ENCODE assay signal across 8 mouse cellular contexts in the genomic region with DNA sequence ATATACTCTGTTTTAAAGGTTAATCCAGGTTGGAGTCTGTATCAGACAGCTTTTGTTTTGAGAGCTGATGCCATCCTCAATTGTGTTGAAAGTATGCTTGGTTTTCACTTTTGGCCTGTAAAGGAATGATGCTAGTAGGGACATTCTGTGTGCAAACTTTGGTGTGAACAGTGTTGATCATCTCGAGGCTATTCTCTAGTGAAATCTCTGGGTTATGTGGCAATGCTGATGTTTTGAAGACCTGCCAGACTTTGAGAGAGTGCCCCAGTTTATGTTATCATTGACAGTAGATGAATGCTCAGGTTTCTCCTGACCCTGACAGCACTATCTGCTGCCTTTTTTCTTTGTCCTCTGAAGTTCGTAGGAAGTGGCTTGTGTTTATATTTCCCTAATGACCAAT. TPM values are rescaled to one million over a fixed set of nuclear protein-coding genes. Genes with fewer than 3 reads are reported as not detected.
DNase-seq lines count a peak whose midpoint lies in the region; ATAC-seq and TF ChIP-seq lines count a peak whose summit lies in the region.

No protein-coding gene starts in this region.

- no peaks in the 10 kb centered on the region for H3K27me3 ChIP-seq in kidney, embryonic 14.5 days (ENCODE audit: control insufficient read depth, insufficient read depth, low read length)
- H3K27me3 ChIP-seq in hindbrain, embryonic 16.5 days (replicated peaks; ENCODE audit: control insufficient read depth, insufficient read depth, low read length): no peaks in the 10 kb centered on the region
- H3K27me3 ChIP-seq in midbrain, embryonic 16.5 days (ENCODE audit: control insufficient read depth, insufficient read depth, low read depth, low read length): no peaks in the 10 kb centered on the region

- no peak for DNase-seq in kidney, postnatal 25 days
- DNase-seq in spleen, adult 18-20 months: no peak
- DNase-seq in thymus, adult 18-20 months: no peak
- DNase-seq in kidney, adult 9 months: no peak

- H3K4me1 ChIP-seq in kidney, embryonic 14.5 days (ENCODE audit: control insufficient read depth, insufficient read depth, low read length): peaks cover 11% of the 10 kb centered on the region
- H3K4me1 ChIP-seq in cortical plate, adult 2 months (ENCODE audit: control insufficient read depth, insufficient read depth, low read length): peaks cover 3% of the 10 kb centered on the region; the same call in 1 of the 2 replicates
- H3K4me1 ChIP-seq in hindbrain, embryonic 16.5 days (ENCODE audit: control insufficient read depth, insufficient read depth, low read depth, low read length): peaks cover 19% of the 10 kb centered on the region
- peaks cover 22% of the 10 kb centered on the region for H3K4me1 ChIP-seq in midbrain, embryonic 16.5 days (ENCODE audit: control insufficient read depth, insufficient read depth, low read length)

- peak overlapping the region; percentile 84 for H3K4me3 ChIP-seq in kidney, embryonic 14.5 days (ENCODE audit: low read length)
- H3K4me3 ChIP-seq in cortical plate, adult 2 months (ENCODE audit: insufficient read depth, low read length): peak overlapping the region; percentile 64; the same call in 1 of the 2 replicates
- H3K4me3 ChIP-seq in hindbrain, embryonic 16.5 days (ENCODE audit: low read length): peak overlapping the region; percentile 99
- H3K4me3 ChIP-seq in midbrain, embryonic 16.5 days (ENCODE audit: low read depth, low read length): peak overlapping the region; percentile 99

- H3K27ac ChIP-seq in kidney, embryonic 14.5 days (ENCODE audit: low read depth, low read length): no peak overlapping the region
- H3K27ac ChIP-seq in cortical plate, adult 2 months (ENCODE audit: insufficient read depth, low read length): no peak overlapping the region
- no peak overlapping the region for H3K27ac ChIP-seq in hindbrain, embryonic 16.5 days (ENCODE audit: low read depth, low read length)
- H3K27ac ChIP-seq in midbrain, embryonic 16.5 days (ENCODE audit: low read length): no peak overlapping the region

- TF ChIP-seq CTCF in cortical plate, adult 2 months (IDR thresholded peaks at IDR 0.05; ENCODE audit: extremely low read depth, insufficient read depth, low read length): no peak

- H3K4me2 ChIP-seq in kidney, embryonic 14.5 days (replicated peaks; ENCODE audit: low read depth, low read length): peak overlapping the region; percentile 64
- H3K4me2 ChIP-seq in hindbrain, embryonic 16.5 days (ENCODE audit: low read length): peak overlapping the region; percentile 88
- H3K4me2 ChIP-seq in midbrain, embryonic 16.5 days (ENCODE audit: low read length): peak overlapping the region; percentile 91

- 0 out of 2 replicates have a peak overlapping the region, but pooled peaks have one; percentile 74 for H3K9ac ChIP-seq in kidney, embryonic 14.5 days (ENCODE audit: low read depth, low read length)
- H3K9ac ChIP-seq in hindbrain, embryonic 16.5 days (ENCODE audit: low read depth, low read length): no peak overlapping the region
- H3K9ac ChIP-seq in midbrain, embryonic 16.5 days (ENCODE audit: low read depth, low read length): no peak overlapping the region

- no peaks in the 10 kb centered on the region for H3K9me3 ChIP-seq in kidney, embryonic 14.5 days (ENCODE audit: control insufficient read depth, low read length)
- no peaks in the 10 kb centered on the region for H3K9me3 ChIP-seq in hindbrain, embryonic 16.5 days (ENCODE audit: control insufficient read depth, low read length)
- no peaks in the 10 kb centered on the region for H3K9me3 ChIP-seq in midbrain, embryonic 16.5 days (replicated peaks; ENCODE audit: control insufficient read depth, low read length, poor library complexity, severe bottlenecking)

- TF ChIP-seq POLR2A in cortical plate, adult 2 months (IDR thresholded peaks at IDR 0.05; ENCODE audit: extremely low read depth, insufficient read depth, low read length): no peak

- WGBS in kidney, embryonic 14.5 days: 52% methylated on average over 2 of the region's 2 CpGs
- WGBS in hindbrain, embryonic 16.5 days: 80% methylated on average over 2 of the region's 2 CpGs
- WGBS in midbrain, embryonic 16.5 days: 79% methylated on average over 2 of the region's 2 CpGs

- ATAC-seq in kidney, embryonic 14.5 days (ENCODE audit: low FRiP score, low TSS enrichment): no peak
- no peak for ATAC-seq in hindbrain, embryonic 16.5 days
- no peak for ATAC-seq in midbrain, embryonic 16.5 days

- H3K36me3 ChIP-seq in kidney, embryonic 14.5 days (ENCODE audit: control insufficient read depth, insufficient read depth, low read length): peaks cover 2% of the 10 kb centered on the region
- H3K36me3 ChIP-seq in hindbrain, embryonic 16.5 days (ENCODE audit: control insufficient read depth, insufficient read depth, low read length): peaks cover 6% of the 10 kb centered on the region; the same call in 1 of the 2 replicates
- no peaks in the 10 kb centered on the region for H3K36me3 ChIP-seq in midbrain, embryonic 16.5 days (ENCODE audit: control insufficient read depth, insufficient read depth, low read length)

RNA-seq across cellular contexts. Expression of a gene that starts 1.2 kb away (rescaled TPM):
- 2.9 and 3.7 TPM in 2 replicates for polyA plus RNA-seq in kidney, embryonic 14.5 days (2014; fragmentation: Nextera tagmentation; extraction: Ambion mirVana)
- 14.6 and 15.6 TPM in 2 replicates for polyA plus RNA-seq in cortical plate, adult 2 months (2012; rRNA removed)
- 17.5 and 19.2 TPM in 2 replicates for polyA plus RNA-seq in hindbrain, embryonic 16.5 days (2015; fragmentation: Nextera tagmentation; extraction: Ambion mirVana)
- polyA plus RNA-seq in midbrain, embryonic 16.5 days (2015; fragmentation: Nextera tagmentation; extraction: Ambion mirVana): 21.1 and 24.0 TPM in 2 replicates

RNA-seq across cellular contexts. Expression of a gene that starts 1.4 kb away (rescaled TPM):
- 51.4 and 54.7 TPM in 2 replicates for polyA plus RNA-seq in kidney, embryonic 14.5 days (2014; fragmentation: Nextera tagmentation; extraction: Ambion mirVana)
- polyA plus RNA-seq in cortical plate, adult 2 months (2012; rRNA removed): 31.7 and 33.2 TPM in 2 replicates
- polyA plus RNA-seq in hindbrain, embryonic 16.5 days (2015; fragmentation: Nextera tagmentation; extraction: Ambion mirVana): 45.4 and 48.2 TPM in 2 replicates
- 40.7 and 43.7 TPM in 2 replicates for polyA plus RNA-seq in midbrain, embryonic 16.5 days (2015; fragmentation: Nextera tagmentation; extraction: Ambion mirVana)

RNA-seq across cellular contexts. Expression of a gene that starts 46.0 kb away (rescaled TPM):
- 8.3 and 19.6 TPM in 2 replicates for polyA plus RNA-seq in kidney, embryonic 14.5 days (2014; fragmentation: Nextera tagmentation; extraction: Ambion mirVana)
- polyA plus RNA-seq in cortical plate, adult 2 months (2012; rRNA removed): 20.3 and 24.6 TPM in 2 replicates
- 11.9 and 14.6 TPM in 2 replicates for polyA plus RNA-seq in hindbrain, embryonic 16.5 days (2015; fragmentation: Nextera tagmentation; extraction: Ambion mirVana)
- polyA plus RNA-seq in midbrain, embryonic 16.5 days (2015; fragmentation: Nextera tagmentation; extraction: Ambion mirVana): 13.8 and 15.2 TPM in 2 replicates

RNA-seq across cellular contexts. Expression of a gene that starts 46.0 kb away (rescaled TPM):
- 1.1 and 1.9 TPM in 2 replicates for polyA plus RNA-seq in kidney, embryonic 14.5 days (2014; fragmentation: Nextera tagmentation; extraction: Ambion mirVana)
- 7.5 and 7.8 TPM in 2 replicates for polyA plus RNA-seq in cortical plate, adult 2 months (2012; rRNA removed)
- polyA plus RNA-seq in hindbrain, embryonic 16.5 days (2015; fragmentation: Nextera tagmentation; extraction: Ambion mirVana): 2.9 and 3.5 TPM in 2 replicates
- 4.6 and 4.7 TPM in 2 replicates for polyA plus RNA-seq in midbrain, embryonic 16.5 days (2015; fragmentation: Nextera tagmentation; extraction: Ambion mirVana)

RNA-seq across cellular contexts. Expression of a gene that starts 46.2 kb away (rescaled TPM):
- 65.6 and 88.7 TPM in 2 replicates for polyA plus RNA-seq in kidney, embryonic 14.5 days (2014; fragmentation: Nextera tagmentation; extraction: Ambion mirVana)
- 36.0 and 36.4 TPM in 2 replicates for polyA plus RNA-seq in cortical plate, adult 2 months (2012; rRNA removed)
- polyA plus RNA-seq in hindbrain, embryonic 16.5 days (2015; fragmentation: Nextera tagmentation; extraction: Ambion mirVana): 61.2 and 64.3 TPM in 2 replicates
- 59.4 and 73.1 TPM in 2 replicates for polyA plus RNA-seq in midbrain, embryonic 16.5 days (2015; fragmentation: Nextera tagmentation; extraction: Ambion mirVana)
